ENCODE assay signal across 15 mouse cellular contexts in genomic region chr2:62323078-62323637, GRCm38 (mm10).
DNase-seq lines count a peak whose midpoint lies in the region; ATAC-seq and TF ChIP-seq lines count a peak whose summit lies in the region.
"Had no signal": no experiment of that assay in that cellular context is flagged by ENCODE, and none has a peak within 500 bp of the region (broad histone marks: within the 10 kb centered on the region; RNA-seq: fewer than 3 reads in every experiment).

No protein-coding gene starts in this region.

- H3K4me3 ChIP-seq in gastrocnemius, adult 2 months = no peak overlapping the region
- no peak overlapping the region for H3K4me3 ChIP-seq in midbrain, embryonic 13.5 days (replicated peaks)
- H3K4me3 ChIP-seq: embryonic facial prominence, embryonic 15.5 days; heart, embryonic 10.5 days; limb, embryonic 12.5 days had no signal

- no peak for TF ChIP-seq CTCF in gastrocnemius, adult 2 months (IDR thresholded peaks at IDR 0.05)
- TF ChIP-seq CTCF in brain, embryonic 14.5 days (IDR thresholded peaks at IDR 0.05; ENCODE audit: borderline replicate concordance, extremely low read depth, insufficient read depth, insufficient read length) = no peak

- TF ChIP-seq POLR2A in brain, embryonic 14.5 days (IDR thresholded peaks at IDR 0.05; ENCODE audit: borderline replicate concordance, extremely low read depth, insufficient read depth, insufficient read length, poor library complexity, severe bottlenecking) = no peak

- intact Hi-C loops in gastrocnemius, adult 2 months (cut with DNase I) = no loop called here
- intact Hi-C loops in gastrocnemius, postnatal 36 days (cut with DNase I) = no loop called here

- 90% methylated on average over 9 of the region's 9 CpGs for WGBS in midbrain, embryonic 13.5 days

- peak; percentile 27 for DNase-seq in gastrocnemius, adult 2 months
- DNase-seq in gastrocnemius, postnatal 36 days = no peak
- DNase-seq in brain, embryonic 14.5 days (ENCODE audit: low read depth) = peak; percentile 66
- DNase-seq in cerebellum, adult 11-12 months = peak; percentile 80
- DNase-seq in cerebellum, postnatal 36 days = peak; percentile 83 to 87
- DNase-seq: thymus, postnatal 4 days had no signal

- no peaks in the 10 kb centered on the region for H3K9me3 ChIP-seq in midbrain, embryonic 13.5 days
- H3K9me3 ChIP-seq: embryonic facial prominence, embryonic 15.5 days; G1E; heart, embryonic 10.5 days; limb, embryonic 12.5 days had no signal

- H3K27me3 ChIP-seq in midbrain, embryonic 13.5 days = no peaks in the 10 kb centered on the region
- H3K27me3 ChIP-seq: embryonic facial prominence, embryonic 15.5 days; limb, embryonic 12.5 days had no signal

- H3K4me1 ChIP-seq in midbrain, embryonic 13.5 days (replicated peaks) = no peaks in the 10 kb centered on the region
- H3K4me1 ChIP-seq: embryonic facial prominence, embryonic 15.5 days; heart, embryonic 10.5 days; limb, embryonic 12.5 days had no signal

- H3K4me2 ChIP-seq in midbrain, embryonic 13.5 days (replicated peaks) = no peak overlapping the region
- H3K4me2 ChIP-seq: embryonic facial prominence, embryonic 15.5 days; limb, embryonic 12.5 days had no signal

- no peak overlapping the region for H3K27ac ChIP-seq in gastrocnemius, adult 2 months
- H3K27ac ChIP-seq in midbrain, embryonic 13.5 days = no peak overlapping the region
- H3K27ac ChIP-seq: embryonic facial prominence, embryonic 15.5 days; heart, embryonic 10.5 days; limb, embryonic 12.5 days; liver, embryonic 14.5 days; stomach, postnatal 0 days had no signal

- H3K9ac ChIP-seq in midbrain, embryonic 13.5 days (replicated peaks) = no peak overlapping the region
- H3K9ac ChIP-seq: embryonic facial prominence, embryonic 15.5 days; limb, embryonic 12.5 days; liver, embryonic 14.5 days had no signal

- no peaks in the 10 kb centered on the region for H3K36me3 ChIP-seq in midbrain, embryonic 13.5 days
- H3K36me3 ChIP-seq: embryonic facial prominence, embryonic 15.5 days; G1E; heart, embryonic 10.5 days; limb, embryonic 12.5 days had no signal

- ATAC-seq in midbrain, embryonic 13.5 days = no peak
- no peak for ATAC-seq in erythroblast, adult 5-6 weeks (replicated peaks; ENCODE audit: low FRiP score, poor library complexity, severe bottlenecking)
- ATAC-seq: lung, postnatal 0 days had no signal

Comparison
In these comparisons a context has a peak if more than half of its experiments do, and no peak if none do; other contexts are left out.
1. DNase-seq: peak in gastrocnemius, adult 2 months (single experiment), brain, embryonic 14.5 days (single experiment), cerebellum, adult 11-12 months (single experiment) and cerebellum, postnatal 36 days (2 of 2); none in gastrocnemius, postnatal 36 days (0 of 2).